ENCODE assay signal across 9 mouse cellular contexts in the genomic region with DNA sequence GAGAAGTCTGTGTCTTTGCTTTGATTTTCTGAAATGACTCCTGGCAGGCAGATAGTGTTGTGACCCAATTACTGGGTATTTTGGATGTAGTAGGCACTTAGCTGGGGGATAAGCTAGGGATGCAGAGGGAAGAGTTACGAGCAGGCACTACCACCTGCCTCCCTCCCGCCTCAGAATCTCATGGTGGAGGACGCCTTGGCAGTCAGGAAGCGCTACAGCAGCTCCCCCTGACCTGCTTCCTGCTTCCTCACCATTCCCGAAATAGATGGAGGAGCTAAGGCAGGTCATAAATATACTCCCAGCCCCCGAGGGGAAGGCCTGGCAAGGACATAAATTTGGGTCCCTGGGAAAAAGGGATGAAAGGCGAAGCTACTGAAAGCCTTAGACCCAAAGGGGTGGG. TPM values are rescaled to one million over a fixed set of nuclear protein-coding genes. Genes with fewer than 3 reads are reported as not detected.
DNase-seq lines count a peak whose midpoint lies in the region; ATAC-seq lines count a peak whose summit lies in the region.
"Had no signal": no experiment of that assay in that cellular context is flagged by ENCODE, and none has a peak within 500 bp of the region (broad histone marks: within the 10 kb centered on the region; RNA-seq: fewer than 3 reads in every experiment).

No protein-coding gene starts in this region.

- no peaks in the 10 kb centered on the region for H3K27me3 ChIP-seq in kidney, embryonic 15.5 days
- H3K27me3 ChIP-seq: limb, embryonic 15.5 days had no signal

- no peaks in the 10 kb centered on the region for H3K9me3 ChIP-seq in kidney, embryonic 15.5 days (replicated peaks)
- H3K9me3 ChIP-seq: limb, embryonic 15.5 days had no signal

- H3K9ac ChIP-seq in kidney, embryonic 15.5 days, result no peak overlapping the region
- H3K9ac ChIP-seq: limb, embryonic 15.5 days had no signal

- H3K27ac ChIP-seq in brown adipose tissue, adult 24 weeks (replicated peaks; ENCODE audit: low read depth, low read length), result peak overlapping the region; percentile 72
- H3K27ac ChIP-seq in kidney, embryonic 15.5 days, result peak overlapping the region; percentile 19; the same call in 1 of the 2 replicates
- H3K27ac ChIP-seq: limb, embryonic 15.5 days had no signal

- H3K4me3 ChIP-seq in brown adipose tissue, adult 24 weeks (ENCODE audit: insufficient read depth, low read depth, low read length), result no peak overlapping the region
- H3K4me3 ChIP-seq in kidney, embryonic 15.5 days (replicated peaks), result no peak overlapping the region
- H3K4me3 ChIP-seq: limb, embryonic 15.5 days had no signal

- no peaks in the 10 kb centered on the region for H3K36me3 ChIP-seq in kidney, embryonic 15.5 days
- H3K36me3 ChIP-seq: limb, embryonic 15.5 days had no signal

- 16% methylated on average over 7 of the region's 7 CpGs for whole genome bisulfite sequencing in kidney, embryonic 15.5 days

- H3K4me2 ChIP-seq in kidney, embryonic 15.5 days, result no peak overlapping the region
- H3K4me2 ChIP-seq: limb, embryonic 15.5 days had no signal

- peak; percentile 33 to 46 for DNase-seq in cerebellum, adult 18-20 months
- DNase-seq in cerebellum, adult 11-12 months, result no peak
- DNase-seq in kidney, adult 9 months, result peak; percentile 58
- no peak for DNase-seq in kidney, adult 11 months
- DNase-seq in retina, embryonic 14.5 days (ENCODE audit: low spot score), result no peak
- no peak for DNase-seq in gastrocnemius, postnatal 36 days

- peaks cover 55% of the 10 kb centered on the region for H3K4me1 ChIP-seq in brown adipose tissue, adult 24 weeks (ENCODE audit: control insufficient read depth, insufficient read depth, insufficient read length, low read length)
- H3K4me1 ChIP-seq in kidney, embryonic 15.5 days, result peaks cover 75% of the 10 kb centered on the region

- intact Hi-C loops in gastrocnemius, postnatal 36 days (cut with DNase I), result no loop called here

- ATAC-seq in kidney, embryonic 15.5 days (replicated peaks; ENCODE audit: low FRiP score), result peak; percentile 43; the same call in 1 of the 2 replicates

RNA-seq across cellular contexts. Expression of a gene that starts 9.3 kb away (rescaled TPM):
- 3.5 and 5.7 TPM in 2 replicates for polyA plus RNA-seq in brown adipose tissue, adult 24 weeks (2012; ENCODE audit: insufficient read depth, insufficient read length, missing spikeins)
- 57.5 and 65.4 TPM in 2 replicates for polyA plus RNA-seq in kidney, embryonic 15.5 days (2015; fragmentation: Nextera tagmentation; extraction: Ambion mirVana)
- 10 to 100 TPM; 32.0 to 39.1 TPM for total RNA-seq in gastrocnemius, postnatal 36 days (2021)

Comparison
In these comparisons a context has a peak if more than half of its experiments do, and no peak if none do; other contexts are left out.
1. DNase-seq: peak in cerebellum, adult 18-20 months (2 of 2) and kidney, adult 9 months (single experiment); none in cerebellum, adult 11-12 months (single experiment), kidney, adult 11 months (single experiment), retina, embryonic 14.5 days (single experiment) and gastrocnemius, postnatal 36 days (0 of 2).